Mouse (Mus musculus): ENCODE measurements around the gene Osbpl10. TPM values are rescaled to one million over a fixed set of nuclear protein-coding genes. Genes with fewer than 3 reads are reported as not detected.

Osbpl10 gene
- total and polyA plus RNA-seq, 3 experiments, result 0.19 TPM; not detected in 2

DNA sequence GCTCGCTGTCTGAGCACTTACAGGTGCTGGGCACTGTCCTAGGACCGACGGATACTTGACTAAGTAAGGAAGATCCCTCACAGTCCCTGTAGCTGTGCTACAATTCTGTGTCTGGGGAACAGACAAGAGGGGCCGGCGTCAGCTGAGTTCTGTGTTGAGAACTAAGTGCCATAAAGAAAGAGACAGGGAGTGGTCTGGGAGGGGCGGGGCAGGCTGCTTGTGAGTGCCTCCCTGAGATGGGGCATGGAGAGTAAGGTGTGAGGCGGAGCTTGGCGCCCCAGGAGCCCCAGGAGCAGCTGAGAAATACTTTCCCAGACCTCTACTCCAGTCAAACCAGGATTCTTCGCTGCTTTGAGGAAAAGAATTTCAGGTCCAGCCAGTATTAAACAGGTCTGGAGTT, 239.6 kb downstream of the Osbpl10 start:
- H3K27me3 ChIP-seq (replicated peaks), result no peaks in the 10 kb centered on the region
- no peak for DNase-seq (ENCODE audit: extremely low read depth)
- H3K79me2 ChIP-seq (replicated peaks; ENCODE audit: control insufficient read depth, extremely low read depth, insufficient read depth, poor library complexity, severe bottlenecking), result no peaks in the 10 kb centered on the region
- no peak for TF ChIP-seq MXI1 (IDR thresholded peaks at IDR 0.05; ENCODE audit: low read depth, low read length)
- no peak for TF ChIP-seq MYC (IDR thresholded peaks at IDR 0.05; ENCODE audit: low read depth, low read length)
- TF ChIP-seq ZC3H11A (IDR thresholded peaks at IDR 0.05; ENCODE audit: low read depth, low read length), result no peak
- TF ChIP-seq RAD21 (IDR thresholded peaks at IDR 0.05; ENCODE audit: low read depth, low read length), result no peak
- TF ChIP-seq ZNF384 (IDR thresholded peaks at IDR 0.05; ENCODE audit: low read depth, low read length), result no peak
- TF ChIP-seq ETS1 (conservative IDR thresholded peaks at IDR 0.05; ENCODE audit: low read depth, low read length), result no peak
- TF ChIP-seq MAX (IDR thresholded peaks at IDR 0.05; ENCODE audit: low read length), result no peak
- TF ChIP-seq MAFK (IDR thresholded peaks at IDR 0.05; ENCODE audit: insufficient replicate concordance, low read length), result no peak
- no peak for TF ChIP-seq NELFE (IDR thresholded peaks at IDR 0.05; ENCODE audit: low read depth, low read length)
- TF ChIP-seq TCF12 (IDR thresholded peaks at IDR 0.05; ENCODE audit: low read depth, low read length), result no peak
- no peak for TF ChIP-seq POLR2A (IDR thresholded peaks at IDR 0.05; ENCODE audit: low read depth, low read length)
- no peak for TF ChIP-seq GABPA (IDR thresholded peaks at IDR 0.05; ENCODE audit: insufficient replicate concordance, low read depth, low read length)
- no peak for TF ChIP-seq SIN3A (IDR thresholded peaks at IDR 0.05; ENCODE audit: low read length)
- no peak for TF ChIP-seq CTCF (conservative IDR thresholded peaks at IDR 0.05 in 1 of 2, IDR thresholded peaks at IDR 0.05 in 1 of 2; ENCODE audit: low read depth in 2 of 2, low read length in 2 of 2)
- no peak overlapping the region for H3K4me2 ChIP-seq (ENCODE audit: insufficient read depth, low read depth, poor library complexity, severe bottlenecking)
- in situ Hi-C loops (cut with MboI; ENCODE audit: low pct_ligation_motif_present, low pct_unique_long_range_greater_than_20kb, low sequenced_read_pairs), result no loop called here
- no peak overlapping the region for H3K4me3 ChIP-seq (replicated peaks in 1 of 3; ENCODE audit: low read depth in 2 of 3, low read length in 2 of 3, poor library complexity in 1 of 3)
- H3K9me3 ChIP-seq (replicated peaks; ENCODE audit: low read length), result peaks cover 4% of the 10 kb centered on the region
- H3K9ac ChIP-seq (ENCODE audit: insufficient read depth, low read depth), result no peak overlapping the region
- no peaks in the 10 kb centered on the region for H3K36me3 ChIP-seq (replicated peaks in 1 of 2; ENCODE audit: control insufficient read depth in 1 of 2, insufficient read depth in 1 of 2, low read length in 1 of 2)
- peaks cover 0 to 26% of the 10 kb centered on the region in 2 experiments; a peak in 2 of 4 replicates for H3K4me1 ChIP-seq (ENCODE audit: control insufficient read depth in 1 of 2, insufficient read depth in 2 of 2)
- dilution Hi-C loops (cut with MboI; ENCODE audit: extremely low pct_ligation_motif_present, extremely low pct_unique_long_range_greater_than_20kb, low sequenced_read_pairs), result no loop called here
- H3K27ac ChIP-seq (ENCODE audit: insufficient read depth, low read depth), result no peak overlapping the region

DNA sequence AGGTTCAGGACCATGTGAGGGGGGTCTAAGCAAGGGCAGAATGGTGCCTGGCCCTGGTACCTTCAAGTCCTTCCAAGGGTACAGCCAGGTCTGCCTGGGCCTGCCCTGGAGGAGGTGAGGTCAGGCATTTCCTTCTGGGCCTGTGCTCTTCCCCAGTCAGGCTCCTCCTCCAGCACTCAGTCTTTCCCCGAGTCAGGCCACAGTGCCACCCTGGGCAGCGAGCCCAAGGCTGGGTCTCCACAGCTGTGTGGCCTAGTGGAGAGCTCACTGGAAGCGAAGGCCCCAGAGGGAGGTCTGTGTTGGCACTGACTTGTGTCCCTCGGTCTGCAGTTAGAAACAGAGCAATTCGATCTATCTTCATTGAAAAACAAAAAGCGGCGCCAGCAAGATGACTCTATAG, 242.1 kb downstream of the Osbpl10 start:
- TF ChIP-seq JUND (conservative IDR thresholded peaks at IDR 0.05; ENCODE audit: low read depth, low read length), result no peak
- no peak for TF ChIP-seq HCFC1 (IDR thresholded peaks at IDR 0.05; ENCODE audit: low read depth, low read length)
- no peak for TF ChIP-seq TBP (conservative IDR thresholded peaks at IDR 0.05; ENCODE audit: low read depth, low read length)
- TF ChIP-seq MXI1 (IDR thresholded peaks at IDR 0.05; ENCODE audit: low read depth, low read length), result no peak
- TF ChIP-seq MAX (IDR thresholded peaks at IDR 0.05; ENCODE audit: low read length), result no peak
- no peak for TF ChIP-seq MEF2A (IDR thresholded peaks at IDR 0.05; ENCODE audit: borderline replicate concordance, low read depth, low read length)
- TF ChIP-seq GABPA (IDR thresholded peaks at IDR 0.05; ENCODE audit: insufficient replicate concordance, low read depth, low read length), result no peak
- TF ChIP-seq BHLHE40 (IDR thresholded peaks at IDR 0.05; ENCODE audit: low read depth, low read length), result no peak
- TF ChIP-seq CTCF (conservative IDR thresholded peaks at IDR 0.05 in 1 of 2, IDR thresholded peaks at IDR 0.05 in 1 of 2; ENCODE audit: low read depth in 2 of 2, low read length in 2 of 2), result no peak
- TF ChIP-seq ZC3H11A (IDR thresholded peaks at IDR 0.05; ENCODE audit: low read depth, low read length), result no peak
- TF ChIP-seq CHD2 (IDR thresholded peaks at IDR 0.05; ENCODE audit: low read length), result no peak
- TF ChIP-seq UBTF (IDR thresholded peaks at IDR 0.05; ENCODE audit: low read depth, low read length), result no peak
- no peak for TF ChIP-seq USF2 (conservative IDR thresholded peaks at IDR 0.05; ENCODE audit: low read depth, low read length)
- TF ChIP-seq JUN (IDR thresholded peaks at IDR 0.05; ENCODE audit: insufficient read depth, low read depth, low read length), result no peak
- no peak for TF ChIP-seq POLR2AphosphoS2 (IDR thresholded peaks at IDR 0.05; ENCODE audit: low read depth, low read length)
- TF ChIP-seq KAT2A (IDR thresholded peaks at IDR 0.05; ENCODE audit: insufficient replicate concordance, low read length), result no peak
- TF ChIP-seq SIN3A (IDR thresholded peaks at IDR 0.05; ENCODE audit: low read length), result no peak
- TF ChIP-seq IRF4 (IDR thresholded peaks at IDR 0.05; ENCODE audit: low read depth, low read length), result no peak
- Histone ChIP-seq H3K9me3 (replicated peaks; ENCODE audit: low read length) (no peaks in the 10 kb centered on the region), H3K79me2 (replicated peaks; ENCODE audit: control insufficient read depth, extremely low read depth, insufficient read depth, poor library complexity, severe bottlenecking) (no peaks in the 10 kb centered on the region), H3K9ac (ENCODE audit: insufficient read depth, low read depth) (no peak overlapping the region), H3K4me1 (ENCODE audit: control insufficient read depth in 1 of 2, insufficient read depth in 2 of 2) (peaks cover 0 to 14% of the 10 kb centered on the region in 2 experiments; a peak in 2 of 4 replicates), H3K36me3 (replicated peaks in 1 of 2; ENCODE audit: control insufficient read depth in 1 of 2, insufficient read depth in 1 of 2, low read length in 1 of 2) (no peaks in the 10 kb centered on the region), H3K27ac (ENCODE audit: insufficient read depth, low read depth) (no peak overlapping the region), H3K27me3 (replicated peaks) (no peaks in the 10 kb centered on the region), H3K4me2 (ENCODE audit: insufficient read depth, low read depth, poor library complexity, severe bottlenecking) (no peak overlapping the region), H3K4me3 (replicated peaks in 1 of 3; ENCODE audit: low read depth in 2 of 3, low read length in 2 of 3, poor library complexity in 1 of 3) (no peak overlapping the region)
- dilution Hi-C loops (cut with MboI; ENCODE audit: extremely low pct_ligation_motif_present, extremely low pct_unique_long_range_greater_than_20kb, low sequenced_read_pairs) (no loop called here), in situ Hi-C loops (cut with MboI; ENCODE audit: low pct_ligation_motif_present, low pct_unique_long_range_greater_than_20kb, low sequenced_read_pairs) (no loop called here)
- no peak for DNase-seq (ENCODE audit: extremely low read depth)

All from CH12.LX (cell line).